Mouse (Mus musculus) lung, adult 2 months (tissue): ENCODE measurements around the gene Palld.

Source experiments
- CTCF ChIP-seq: fragments of 200-500 bp; IDR thresholded peaks from 2 replicates; pipeline ENCODE4 v1.5.1; 2011; ENCODE audit warnings: mild to moderate bottlenecking, low read length, control low read depth; ENCODE audit not compliant: insufficient read depth
- POLR2A ChIP-seq: fragments of 200-500 bp; IDR thresholded peaks from 2 replicates; pipeline ENCODE4 v1.6.1; 2011; ENCODE audit warnings: low read depth, mild to moderate bottlenecking, control low read depth, low read length, borderline replicate concordance; ENCODE audit errors: extremely low read depth

DNA sequence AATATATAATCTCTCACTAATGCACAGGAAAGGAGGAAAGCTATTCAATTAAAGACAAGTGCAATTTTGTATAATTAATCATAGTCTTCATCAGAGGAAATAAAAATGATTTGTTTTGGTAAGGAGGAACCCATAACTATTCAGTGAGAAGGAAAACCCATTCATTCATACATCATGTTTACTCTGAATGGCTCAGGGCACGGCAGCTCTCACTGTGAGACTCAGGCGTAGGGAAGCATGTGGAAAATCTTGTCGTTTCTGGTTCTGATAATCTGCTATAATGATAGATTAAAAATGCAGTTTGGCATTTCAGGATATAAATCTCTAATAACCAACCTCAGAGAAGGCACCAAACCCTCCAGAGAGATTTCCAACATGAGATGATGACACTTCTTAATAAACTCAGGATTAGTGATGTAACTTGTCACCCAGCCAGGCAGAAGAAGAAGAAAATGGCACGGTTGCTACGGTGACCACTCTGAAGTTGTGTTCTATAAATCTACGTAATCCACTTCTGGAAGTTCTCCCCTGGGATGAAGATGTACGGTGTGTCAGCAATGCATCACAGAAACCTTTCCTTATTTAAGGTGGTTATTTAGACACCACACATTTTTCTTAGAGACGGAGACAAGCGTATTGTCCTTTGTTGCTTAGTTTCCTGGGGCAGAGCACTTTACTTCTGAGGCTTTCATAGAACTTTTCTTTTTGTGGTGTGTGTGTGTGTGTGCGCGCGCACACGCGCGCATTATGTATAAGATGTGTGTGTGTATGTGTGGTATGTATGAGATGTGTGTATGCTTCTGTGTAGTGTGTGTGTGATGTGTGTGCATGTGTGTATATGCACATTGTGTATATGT, 435.6 kb downstream of the Palld start:
- TF ChIP-seq CTCF (no peak), POLR2A (no peak)
